Mouse (Mus musculus) layer of hippocampus, adult 8-10 months (tissue): ENCODE data around the gene Dab2. TPM values are rescaled to one million over a fixed set of nuclear protein-coding genes. Genes with fewer than 3 reads are reported as not detected.
A peak's percentile ranks its signal among the peaks of the same experiment; 100 is the strongest.

Source experiments
- DNase-seq, 2 experiments: peaks; one replicate each; pipeline ENCODE4 v3.0.0; 2022; ENCODE audit warnings: low spot score in 2 of 2
- total RNA-seq, 4 experiments: library from RNA; stranded (reverse); gene quantifications; 2 replicates each; pipeline ENCODE4 v1.2.4; 2022

Dab2 gene
- total RNA-seq, 4 experiments from 2014 or later: 9.8 to 15.9 (median 14.9) TPM

DNA sequence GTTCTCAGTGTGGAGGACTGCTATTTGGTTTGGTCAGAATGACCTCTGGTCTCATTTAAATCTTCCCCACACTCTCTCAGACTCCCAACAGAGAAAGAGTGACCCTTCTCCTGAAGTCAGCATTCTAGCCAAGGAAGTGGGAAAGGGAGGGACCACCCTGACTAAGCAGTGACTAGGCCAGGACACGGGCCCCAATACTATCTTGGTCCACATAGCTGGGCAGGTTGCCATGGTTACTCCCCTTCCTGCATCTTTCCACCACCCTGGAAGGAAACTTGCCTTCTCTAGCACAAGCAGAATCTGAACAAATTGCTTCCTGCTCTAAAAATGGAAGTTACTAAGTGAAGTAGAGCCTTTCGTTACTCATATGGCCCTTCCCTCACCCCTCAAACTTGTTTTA is 91.1 kb downstream of the Dab2 start:
- DNase-seq: no peak

GRCm38 (mm10) chr15:6391886-6392285 is 92.3 kb downstream of the Dab2 start:
- DNase-seq: no peak

DNA sequence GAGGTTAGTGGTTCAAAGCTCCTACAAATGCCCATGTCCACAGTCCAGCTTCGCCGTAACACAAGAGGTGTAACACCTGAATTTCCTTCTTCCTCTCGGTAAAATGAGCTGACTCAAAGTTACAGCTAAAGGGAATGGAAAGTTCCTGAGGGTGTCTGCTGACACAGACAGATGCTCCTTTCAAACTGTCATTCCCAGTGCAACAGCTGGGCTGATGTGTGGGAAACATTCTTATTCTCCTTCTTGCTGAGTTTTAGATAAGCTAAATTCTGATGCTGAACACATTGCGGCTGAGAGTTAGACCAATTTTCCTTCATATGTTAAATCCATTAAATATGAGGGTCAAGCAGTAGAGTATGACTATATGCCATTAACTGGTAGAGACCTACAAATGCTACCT is 94.0 kb downstream of the Dab2 start:
- no peak for DNase-seq

DNA sequence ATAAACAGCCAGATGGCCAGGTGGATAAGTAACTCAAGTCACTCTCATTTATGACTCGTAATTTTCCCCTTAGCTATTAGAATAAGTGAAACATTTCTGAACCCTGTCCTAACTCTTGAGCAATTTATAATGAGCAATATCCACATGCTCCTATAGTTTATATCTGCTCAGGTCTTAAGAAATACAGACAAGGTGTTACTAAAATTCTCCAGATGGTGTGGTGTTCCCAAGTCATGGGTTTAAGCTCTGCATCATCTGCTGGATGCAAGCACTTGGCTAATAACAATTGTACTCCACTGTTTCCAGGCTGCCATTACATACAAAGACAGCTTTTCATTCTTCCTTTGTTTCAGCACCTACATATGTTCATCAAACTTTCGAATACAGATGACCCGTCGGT is 98.6 kb downstream of the Dab2 start:
- DNase-seq: no peak

GRCm38 (mm10) chr15:6398881-6399280 is 99.3 kb downstream of the Dab2 start:
- DNase-seq: no peak

GRCm38 (mm10) chr15:6400115-6400514 is 100.5 kb downstream of the Dab2 start:
- DNase-seq: no peak

GRCm38 (mm10) chr15:6402433-6402832 is 102.8 kb downstream of the Dab2 start:
- no peak for DNase-seq

GRCm38 (mm10) chr15:6404172-6404571 is 104.6 kb downstream of the Dab2 start:
- DNase-seq: no peak

DNA sequence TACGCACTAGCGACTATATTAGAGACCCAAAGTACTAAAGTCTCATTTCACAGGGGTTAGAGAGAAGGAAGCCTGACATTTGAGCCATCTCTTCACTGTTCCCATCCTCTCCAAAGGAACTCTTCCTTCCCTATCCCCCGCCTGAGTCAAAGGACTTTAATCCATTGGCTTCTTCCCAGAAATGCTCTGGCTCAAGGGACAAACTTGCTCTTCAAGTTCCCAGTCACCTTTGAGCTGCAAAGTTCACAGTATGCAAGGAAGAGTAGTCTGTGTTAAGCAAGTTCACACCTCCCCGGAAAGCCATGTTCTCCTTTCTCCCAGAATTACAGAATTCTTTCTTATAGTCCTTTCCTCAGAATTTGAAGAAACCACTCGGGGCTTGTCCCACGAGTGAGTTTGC is 107.2 kb downstream of the Dab2 start:
- no peak for DNase-seq

GRCm38 (mm10) chr15:6409031-6409430 is 109.4 kb downstream of the Dab2 start:
- DNase-seq: no peak

DNA sequence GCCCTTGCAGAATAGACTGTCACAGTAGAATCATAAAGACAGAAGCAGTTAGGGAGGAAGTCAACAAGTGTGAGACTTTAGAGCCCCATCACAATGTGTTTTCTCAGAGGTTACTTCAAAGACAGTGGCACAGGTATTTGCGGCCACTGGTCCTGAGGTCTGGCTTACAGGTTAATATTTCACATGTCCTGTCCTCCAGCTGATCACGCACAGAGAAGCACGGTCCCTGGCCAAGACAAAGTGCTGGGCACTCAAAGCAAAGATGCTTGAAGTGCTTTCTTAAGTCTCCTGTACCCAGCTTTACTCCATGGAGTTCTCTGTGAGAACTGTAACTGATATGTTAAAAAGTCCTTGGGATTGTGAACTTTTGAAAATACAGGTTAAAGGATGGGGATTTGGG is 110.6 kb downstream of the Dab2 start:
- no peak for DNase-seq

GRCm38 (mm10) chr15:6411334-6411733 is 111.7 kb downstream of the Dab2 start:
- DNase-seq: no peak

- DNase-seq: no peak
These were observed 115.7 kb downstream of the Dab2 start for GRCm38 (mm10) chr15:6415317-6415716.

DNA sequence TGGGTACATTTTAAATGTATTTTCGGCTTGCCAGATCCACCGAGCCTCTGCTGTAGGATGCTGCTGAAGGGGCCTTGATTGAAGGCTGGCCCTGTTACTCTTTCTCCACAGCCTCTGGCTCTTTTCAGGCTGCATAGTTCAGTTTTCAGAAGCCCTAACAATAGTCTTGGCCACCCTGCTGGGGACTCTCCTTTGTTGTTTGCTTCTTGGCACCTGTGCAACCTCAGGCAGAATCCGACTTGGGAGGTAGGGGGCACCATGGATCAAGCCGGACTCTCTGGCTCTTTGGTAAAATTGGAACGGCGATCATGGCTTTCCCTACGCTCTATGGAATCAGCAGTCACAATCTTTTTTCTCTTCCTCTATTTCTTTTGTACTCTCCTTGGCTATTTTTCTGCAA is 132.2 kb downstream of the Dab2 start:
- DNase-seq: no peak

GRCm38 (mm10) chr15:6432411-6432810 is 132.8 kb downstream of the Dab2 start:
- peak in 1 of 2 experiments; percentile 14 for DNase-seq

DNA sequence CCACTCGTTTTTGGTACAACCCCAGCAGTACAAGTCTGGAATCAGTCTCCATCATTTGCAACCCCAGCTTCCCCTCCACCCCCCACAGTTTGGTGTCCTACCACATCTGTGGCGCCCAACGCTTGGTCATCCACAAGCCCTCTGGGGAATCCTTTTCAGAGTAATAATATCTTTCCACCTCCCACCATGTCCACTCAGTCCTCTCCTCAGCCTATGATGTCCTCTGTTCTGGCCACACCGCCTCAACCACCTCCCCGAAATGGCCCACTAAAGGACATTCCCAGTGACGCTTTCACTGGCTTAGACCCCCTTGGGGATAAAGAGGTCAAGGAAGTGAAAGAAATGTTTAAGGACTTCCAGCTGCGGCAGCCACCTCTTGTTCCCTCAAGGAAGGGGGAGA is 135.7 kb downstream of the Dab2 start:
- DNase-seq: no peak

GRCm38 (mm10) chr15:6435773-6436172 is 136.2 kb downstream of the Dab2 start:
- DNase-seq: peak; percentile 4 to 16

- DNase-seq: no peak
These were observed 139.1 kb downstream of the Dab2 start for GRCm38 (mm10) chr15:6438685-6439084.

- no peak for DNase-seq
These were observed 144.9 kb downstream of the Dab2 start for GRCm38 (mm10) chr15:6444452-6444851.

DNA sequence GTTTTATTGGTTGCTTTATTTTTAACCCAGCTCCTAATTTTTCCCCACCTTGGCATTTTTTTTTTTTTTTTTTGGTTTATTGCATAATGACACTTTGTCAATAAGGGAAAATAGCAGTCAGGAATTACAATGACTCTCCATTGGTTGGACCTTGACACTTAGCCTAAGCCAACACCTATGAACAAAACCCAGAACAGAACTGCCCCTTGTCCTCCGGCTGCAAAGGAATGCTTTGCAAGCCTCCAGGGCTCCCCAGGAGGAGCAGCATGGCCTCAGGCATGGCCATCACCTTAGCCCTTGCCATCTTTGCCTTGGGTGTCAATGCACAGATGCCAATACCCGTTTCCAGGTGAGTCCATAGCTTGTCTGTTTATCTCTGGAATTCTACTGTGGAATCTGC is 145.5 kb downstream of the Dab2 start, which contains the start of gene C9:
TSS of gene C9 (plus strand) at position 193 of the 400 bp plus-strand sequence.
- DNase-seq: no peak

DNA sequence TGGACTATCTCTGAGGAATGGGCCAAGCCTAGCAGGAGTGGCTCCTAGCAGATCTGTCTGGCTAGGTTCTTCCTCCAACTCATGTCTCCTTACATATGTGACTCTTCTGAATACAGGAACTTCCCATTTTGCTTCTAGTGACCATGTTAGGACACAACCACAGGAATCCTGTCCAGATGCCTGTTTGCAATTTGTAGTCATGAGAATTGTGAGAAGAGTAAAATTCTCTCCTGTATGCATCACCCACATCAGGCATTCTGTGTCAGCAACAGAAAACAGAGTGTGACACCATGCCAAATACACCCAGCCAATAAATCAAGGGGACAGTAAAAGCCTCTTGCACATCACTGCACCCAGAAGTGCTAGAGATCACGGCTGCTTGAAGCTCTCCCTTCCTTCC is 146.6 kb downstream of the Dab2 start:
- no peak for DNase-seq

DNA sequence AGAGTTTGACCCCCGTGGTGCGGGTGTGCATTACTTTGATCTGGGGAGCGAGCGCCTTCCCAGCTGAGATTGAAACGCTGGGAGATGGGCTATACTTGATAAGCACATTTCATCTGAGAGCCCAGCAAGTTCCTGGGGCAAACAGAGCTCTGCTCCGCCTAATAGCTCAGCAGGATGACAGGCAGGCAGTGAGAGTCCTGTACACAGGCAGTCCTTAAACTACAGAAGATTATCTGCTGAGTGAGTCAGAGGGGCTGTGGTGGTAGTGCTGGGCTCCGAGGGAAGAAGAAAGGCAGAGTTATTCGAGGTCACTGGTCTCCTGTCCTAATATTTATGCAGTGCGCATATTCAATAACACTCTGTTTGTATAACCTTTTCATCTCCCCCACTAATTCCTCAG is 149.3 kb downstream of the Dab2 start:
- DNase-seq: no peak

DNA sequence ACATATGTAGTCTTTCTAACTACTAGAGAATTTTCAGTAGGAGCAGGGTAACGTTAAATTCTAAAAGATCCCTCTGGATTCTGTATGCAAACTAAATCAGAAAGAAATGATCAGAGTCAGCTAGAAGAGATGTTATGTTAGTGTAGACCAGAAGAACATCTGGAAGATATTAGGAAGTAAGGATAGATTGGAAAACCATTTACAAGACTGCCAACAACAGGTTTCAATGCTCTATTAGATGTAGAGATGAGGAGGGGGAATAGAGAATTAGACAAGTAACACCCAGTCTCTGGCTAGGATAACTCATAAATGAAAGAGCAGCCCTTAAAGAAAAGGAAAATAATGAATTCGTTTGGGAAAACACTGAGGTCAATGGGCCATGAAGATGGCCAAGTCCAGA is 154.9 kb downstream of the Dab2 start:
- DNase-seq: no peak

DNA sequence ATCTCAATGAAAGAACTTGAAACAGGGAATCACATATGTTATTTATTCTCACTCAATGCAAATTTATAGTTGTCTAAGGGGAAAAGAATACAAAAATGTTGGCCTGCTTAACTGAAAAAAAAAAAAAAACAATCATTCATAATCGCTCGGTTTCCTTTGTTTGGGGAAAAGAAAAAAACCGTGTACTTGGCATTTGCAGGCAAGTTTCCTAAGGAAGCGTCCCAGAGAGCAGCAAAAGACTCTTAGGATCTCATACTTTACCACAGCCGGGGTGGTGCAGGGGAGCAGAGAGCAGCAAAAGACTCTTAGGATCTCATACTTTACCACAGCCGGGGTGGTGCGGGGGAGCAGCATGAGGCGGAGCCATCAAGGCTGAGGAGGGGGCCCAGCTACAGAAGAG is 161.8 kb downstream of the Dab2 start:
- no peak for DNase-seq
